Mouse (Mus musculus): Measurements from ENCODE around the gene Elavl2.

DNA sequence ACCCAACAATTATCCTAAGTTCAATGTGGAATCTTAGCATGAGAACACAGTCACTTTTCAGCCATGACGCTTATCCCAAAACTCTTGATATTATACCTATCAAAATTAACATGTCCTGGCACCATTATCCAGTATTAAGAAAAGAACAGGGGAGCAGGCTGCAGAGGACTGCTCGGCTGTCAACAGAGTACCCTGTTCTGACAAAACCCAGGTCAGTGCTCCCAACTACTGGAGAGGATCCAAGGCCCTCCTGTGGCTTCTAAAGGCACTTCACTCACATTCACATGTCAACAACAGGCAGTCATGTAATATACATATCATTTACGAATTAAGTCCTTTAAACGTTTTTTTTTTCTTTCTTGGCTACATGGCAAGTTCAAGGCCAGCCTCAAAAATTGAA lies 105.3 kb downstream of the Elavl2 start:
- TF ChIP-seq CTCF (IDR thresholded peaks at IDR 0.05; ENCODE audit: insufficient read depth, low read depth, low read length) (no peak), POLR2A (IDR thresholded peaks at IDR 0.05; ENCODE audit: insufficient read depth, low read depth, low read length) (no peak)

Data from olfactory bulb, adult 2 months (tissue).